Mouse (Mus musculus): Measurements from ENCODE around the gene Szt2. TPM values are rescaled to one million over a fixed set of nuclear protein-coding genes. Genes with fewer than 3 reads are reported as not detected.
A peak's percentile ranks its signal among the peaks of the same experiment; 100 is the strongest.

Gene Szt2
- polyA plus RNA-seq, 1 experiment from 2014 or later = 4.8 TPM

GRCm38 (mm10) chr4:118427768-118428451 lies 18.8 kb upstream of the Szt2 start, which contains the start of gene Elovl1:
Gene Elovl1 (plus strand): TSS chr4:118428093.
- Histone ChIP-seq H3K4me2 (peak within 1 kb of the TSS; percentile 83), H3K27me3 (replicated peaks) (no peaks in the 10 kb centered on the region), H3K9ac (peak within 1 kb of the TSS; percentile 86), H3K36me3 (peaks cover 36% of the 10 kb centered on the region), H3K27ac (peak within 1 kb of the TSS; percentile 88), H3K4me3 (peak within 1 kb of the TSS; percentile 75), H3K4me1 (peaks cover 93% of the 10 kb centered on the region), H3K9me3 (replicated peaks) (no peaks in the 10 kb centered on the region)
- under 1% methylated on average over 28 of the region's 31 CpGs for WGBS (ENCODE audit: insufficient replicate concordance)
- peak; percentile 89 for ATAC-seq

GRCm38 (mm10) chr4:118427415-118427767 lies 18.3 kb upstream of the Szt2 start:
- Histone ChIP-seq H3K36me3 (peaks cover 36% of the 10 kb centered on the region), H3K27me3 (replicated peaks) (no peaks in the 10 kb centered on the region), H3K4me3 (peak overlapping the region; percentile 75), H3K4me2 (peak overlapping the region; percentile 83), H3K4me1 (peaks cover 88% of the 10 kb centered on the region), H3K27ac (peak overlapping the region; percentile 88), H3K9ac (peak overlapping the region; percentile 86), H3K9me3 (replicated peaks) (no peaks in the 10 kb centered on the region)
- ATAC-seq = peak; percentile 14
- 9% methylated on average over 5 of the region's 5 CpGs for WGBS (ENCODE audit: insufficient replicate concordance)

- Histone ChIP-seq H3K36me3 (peaks cover 30% of the 10 kb centered on the region), H3K9ac (peak overlapping the region; percentile 52), H3K4me2 (peak overlapping the region; percentile 45; the same call in 1 of the 2 replicates), H3K4me1 (peaks cover 68% of the 10 kb centered on the region), H3K27ac (peak overlapping the region; percentile 95), H3K9me3 (replicated peaks) (no peaks in the 10 kb centered on the region), H3K27me3 (replicated peaks) (no peaks in the 10 kb centered on the region), H3K4me3 (no peak overlapping the region)
- WGBS (ENCODE audit: insufficient replicate concordance) = 92% methylated on average over 1 of the region's 1 CpGs
- no peak for ATAC-seq
Measured at GRCm38 (mm10) chr4:118425374-118425773, 16.3 kb upstream of the Szt2 start.

- peaks cover 30% of the 10 kb centered on the region for H3K36me3 ChIP-seq
- no peaks in the 10 kb centered on the region for H3K27me3 ChIP-seq (replicated peaks)
- no peaks in the 10 kb centered on the region for H3K9me3 ChIP-seq (replicated peaks)
- peaks cover 61% of the 10 kb centered on the region for H3K4me1 ChIP-seq
- ATAC-seq = peak; percentile 70
- 16% methylated on average over 4 of the region's 4 CpGs for WGBS (ENCODE audit: insufficient replicate concordance)
- peak overlapping the region; percentile 95 for H3K27ac ChIP-seq
- H3K9ac ChIP-seq = peak overlapping the region; percentile 54
- H3K4me2 ChIP-seq = peak overlapping the region; percentile 45
- H3K4me3 ChIP-seq = no peak overlapping the region
Measured at GRCm38 (mm10) chr4:118424541-118425160, 15.6 kb upstream of the Szt2 start.

GRCm38 (mm10) chr4:118421384-118421783 lies 12.3 kb upstream of the Szt2 start:
- WGBS (ENCODE audit: insufficient replicate concordance) = 86% methylated on average over 3 of the region's 3 CpGs
- peaks cover 31% of the 10 kb centered on the region for H3K4me1 ChIP-seq
- H3K36me3 ChIP-seq = peaks cover 61% of the 10 kb centered on the region
- ATAC-seq = no peak
- no peaks in the 10 kb centered on the region for H3K27me3 ChIP-seq (replicated peaks)
- no peak overlapping the region for H3K4me2 ChIP-seq
- no peaks in the 10 kb centered on the region for H3K9me3 ChIP-seq (replicated peaks)
- H3K27ac ChIP-seq = no peak overlapping the region
- no peak overlapping the region for H3K4me3 ChIP-seq
- H3K9ac ChIP-seq = no peak overlapping the region

GRCm38 (mm10) chr4:118417112-118417797 lies 8.2 kb upstream of the Szt2 start:
- H3K4me3 ChIP-seq = no peak overlapping the region
- H3K4me2 ChIP-seq = no peak overlapping the region
- no peaks in the 10 kb centered on the region for H3K27me3 ChIP-seq (replicated peaks)
- H3K27ac ChIP-seq = no peak overlapping the region
- no peak for ATAC-seq
- peaks cover 93% of the 10 kb centered on the region for H3K36me3 ChIP-seq
- WGBS (ENCODE audit: insufficient replicate concordance) = 57% methylated on average over 13 of the region's 13 CpGs
- H3K9ac ChIP-seq = no peak overlapping the region
- H3K9me3 ChIP-seq (replicated peaks) = no peaks in the 10 kb centered on the region
- H3K4me1 ChIP-seq = no peaks in the 10 kb centered on the region

- 91% methylated on average over 5 of the region's 5 CpGs for WGBS (ENCODE audit: insufficient replicate concordance)
- Histone ChIP-seq H3K27me3 (replicated peaks) (no peaks in the 10 kb centered on the region), H3K36me3 (peaks cover 96% of the 10 kb centered on the region), H3K4me1 (no peaks in the 10 kb centered on the region), H3K4me3 (no peak overlapping the region), H3K27ac (no peak overlapping the region), H3K9ac (no peak overlapping the region), H3K4me2 (no peak overlapping the region), H3K9me3 (replicated peaks) (no peaks in the 10 kb centered on the region)
- ATAC-seq = no peak
Measured at GRCm38 (mm10) chr4:118416329-118416728, 7.3 kb upstream of the Szt2 start.

GRCm38 (mm10) chr4:118415779-118416178 lies 6.7 kb upstream of the Szt2 start:
- peaks cover 2% of the 10 kb centered on the region; the same call in 1 of the 2 replicates for H3K4me1 ChIP-seq
- H3K4me2 ChIP-seq = no peak overlapping the region
- no peaks in the 10 kb centered on the region for H3K27me3 ChIP-seq (replicated peaks)
- no peak overlapping the region for H3K9ac ChIP-seq
- 80% methylated on average over 2 of the region's 2 CpGs for WGBS (ENCODE audit: insufficient replicate concordance)
- no peak for ATAC-seq
- H3K36me3 ChIP-seq = peaks cover 99% of the 10 kb centered on the region
- no peaks in the 10 kb centered on the region for H3K9me3 ChIP-seq (replicated peaks)
- no peak overlapping the region for H3K4me3 ChIP-seq
- H3K27ac ChIP-seq = no peak overlapping the region

GRCm38 (mm10) chr4:118413553-118413952 lies 4.5 kb upstream of the Szt2 start:
- Histone ChIP-seq H3K4me3 (no peak overlapping the region), H3K4me1 (peaks cover 16% of the 10 kb centered on the region), H3K9me3 (replicated peaks) (no peaks in the 10 kb centered on the region), H3K9ac (no peak overlapping the region), H3K4me2 (no peak overlapping the region), H3K27me3 (replicated peaks) (no peaks in the 10 kb centered on the region), H3K27ac (no peak overlapping the region), H3K36me3 (peaks cover 83% of the 10 kb centered on the region)
- WGBS (ENCODE audit: insufficient replicate concordance) = 90% methylated on average over 5 of the region's 5 CpGs
- no peak for ATAC-seq

- H3K9me3 ChIP-seq (replicated peaks) = no peaks in the 10 kb centered on the region
- H3K27ac ChIP-seq = no peak overlapping the region; the same call in 1 of the 2 replicates
- no peak for ATAC-seq
- H3K27me3 ChIP-seq (replicated peaks) = no peaks in the 10 kb centered on the region
- peaks cover 59% of the 10 kb centered on the region for H3K36me3 ChIP-seq
- no peak overlapping the region for H3K9ac ChIP-seq
- H3K4me3 ChIP-seq = peak overlapping the region; percentile 93; the same call in 1 of the 2 replicates
- H3K4me1 ChIP-seq = peaks cover 30% of the 10 kb centered on the region
- H3K4me2 ChIP-seq = no peak overlapping the region; the same call in 1 of the 2 replicates
- 87% methylated on average over 5 of the region's 5 CpGs for whole genome bisulfite sequencing (ENCODE audit: insufficient replicate concordance)
Measured at GRCm38 (mm10) chr4:118410871-118411270, 1.8 kb upstream of the Szt2 start.

GRCm38 (mm10) chr4:118402701-118403100 lies 6.4 kb downstream of the Szt2 start:
- no peak overlapping the region for H3K4me2 ChIP-seq
- WGBS (ENCODE audit: insufficient replicate concordance) = 83% methylated on average over 12 of the region's 12 CpGs
- peaks cover 30% of the 10 kb centered on the region for H3K4me1 ChIP-seq
- ATAC-seq = no peak
- peaks cover 73% of the 10 kb centered on the region for H3K36me3 ChIP-seq
- 0 out of 2 replicates have a peak overlapping the region, but pooled peaks have one; percentile 12 for H3K9ac ChIP-seq
- no peaks in the 10 kb centered on the region for H3K9me3 ChIP-seq (replicated peaks)
- H3K27me3 ChIP-seq (replicated peaks) = no peaks in the 10 kb centered on the region
- no peak overlapping the region for H3K4me3 ChIP-seq
- H3K27ac ChIP-seq = no peak overlapping the region

- 39% methylated on average over 5 of the region's 5 CpGs for WGBS (ENCODE audit: insufficient replicate concordance)
- no peak overlapping the region for H3K4me3 ChIP-seq
- H3K9ac ChIP-seq = no peak overlapping the region
- no peak overlapping the region for H3K27ac ChIP-seq
- peak; percentile 85 for ATAC-seq
- H3K4me1 ChIP-seq = peaks cover 25% of the 10 kb centered on the region
- H3K27me3 ChIP-seq (replicated peaks) = no peaks in the 10 kb centered on the region
- peaks cover 81% of the 10 kb centered on the region for H3K36me3 ChIP-seq
- H3K9me3 ChIP-seq (replicated peaks) = no peaks in the 10 kb centered on the region
- H3K4me2 ChIP-seq = peak overlapping the region; percentile 15; the same call in 1 of the 2 replicates
Measured at GRCm38 (mm10) chr4:118401918-118402317, 7.2 kb downstream of the Szt2 start.
